Mouse (Mus musculus) MEL (cell line): Measurements from ENCODE around the gene Pcbp2.

Source experiments
- CTCF ChIP-seq, 3 experiments: IDR thresholded peaks in 2 of 3; conservative IDR thresholded peaks in 1 of 3; 2 replicates each; pipeline ENCODE4 v1.5.1; 2011 to 2012; ENCODE audit warnings: low read length in 3 of 3, low read depth in 2 of 3, mild to moderate bottlenecking in 2 of 3, improper control_type of control experiment in 1 of 3, inconsistent platforms in 1 of 3, mixed read lengths in 1 of 3, moderate library complexity in 1 of 3; ENCODE audit not compliant: control insufficient read depth in 1 of 3, insufficient read depth in 1 of 3, poor library complexity in 1 of 3, severe bottlenecking in 1 of 3
- GATA1 ChIP-seq: IDR thresholded peaks from 2 replicates; pipeline ENCODE4 v1.6.1; 2011; ENCODE audit warnings: low read depth, low read length, improper control_type of control experiment
- NRF1 ChIP-seq: IDR thresholded peaks from 2 replicates; pipeline ENCODE4 v1.6.1; 2014; ENCODE audit warnings: low read depth, mild to moderate bottlenecking, inconsistent platforms, low read length, improper control_type of control experiment, moderate library complexity; ENCODE audit not compliant: poor library complexity, insufficient read depth, severe bottlenecking
- POLR2A ChIP-seq, 2 experiments: IDR thresholded peaks; 2 replicates each; pipeline ENCODE4 v1.6.1; 2011 to 2012; ENCODE audit warnings: low read length in 2 of 2, mild to moderate bottlenecking in 2 of 2, control low read depth in 1 of 2, improper control_type of control experiment in 1 of 2, low read depth in 1 of 2, moderate library complexity in 1 of 2; ENCODE audit not compliant: control insufficient read depth in 1 of 2, insufficient read depth in 1 of 2, poor library complexity in 1 of 2

- TF ChIP-seq POLR2A (IDR thresholded peaks at IDR 0.05; ENCODE audit: control insufficient read depth in 1 of 2, insufficient read depth in 1 of 2, low read depth in 1 of 2, low read length in 2 of 2, poor library complexity in 1 of 2) (no peak), CTCF (IDR thresholded peaks at IDR 0.05 in 2 of 3, conservative IDR thresholded peaks at IDR 0.05 in 1 of 3; ENCODE audit: control insufficient read depth in 1 of 3, insufficient read depth in 1 of 3, low read depth in 2 of 3, low read length in 3 of 3, poor library complexity in 1 of 3, severe bottlenecking in 1 of 3) (no peak), GATA1 (no peak), NRF1 (no peak)
These were observed 42.1 kb downstream of the Pcbp2 start for GRCm38 (mm10) chr15:102512471-102512870.
